Mouse (Mus musculus): Measurements from ENCODE around the gene Pakap. TPM values are rescaled to one million over a fixed set of nuclear protein-coding genes. Genes with fewer than 3 reads are reported as not detected.

Gene Pakap
- polyA plus RNA-seq, 1 experiment from 2014 or later: 25.7 TPM

GRCm38 (mm10) chr4:57682341-57682740, 114.4 kb downstream of the Pakap start:
- 89% methylated on average over 2 of the region's 2 CpGs for WGBS
- no peak overlapping the region for H3K27ac ChIP-seq (ENCODE audit: low read length)
- no peak overlapping the region for H3K9ac ChIP-seq (ENCODE audit: low read length)
- no peak for ATAC-seq (ENCODE audit: insufficient read depth, low FRiP score)
- H3K4me3 ChIP-seq (replicated peaks; ENCODE audit: low read length): no peak overlapping the region
- no peaks in the 10 kb centered on the region for H3K36me3 ChIP-seq (ENCODE audit: control insufficient read depth, insufficient read depth, low read length)
- no peaks in the 10 kb centered on the region for H3K4me1 ChIP-seq (ENCODE audit: control insufficient read depth, insufficient read depth, low read length)
- H3K4me2 ChIP-seq (ENCODE audit: low read depth, low read length): no peak overlapping the region
- no peaks in the 10 kb centered on the region for H3K9me3 ChIP-seq (replicated peaks; ENCODE audit: control insufficient read depth, low read length)
- H3K27me3 ChIP-seq (ENCODE audit: control insufficient read depth, insufficient read depth, low read length): no peaks in the 10 kb centered on the region

- Histone ChIP-seq H3K9me3 (replicated peaks; ENCODE audit: control insufficient read depth, low read length) (no peaks in the 10 kb centered on the region), H3K4me1 (ENCODE audit: control insufficient read depth, insufficient read depth, low read length) (no peaks in the 10 kb centered on the region), H3K4me2 (ENCODE audit: low read depth, low read length) (no peak overlapping the region), H3K36me3 (ENCODE audit: control insufficient read depth, insufficient read depth, low read length) (no peaks in the 10 kb centered on the region), H3K4me3 (replicated peaks; ENCODE audit: low read length) (no peak overlapping the region), H3K9ac (ENCODE audit: low read length) (no peak overlapping the region), H3K27ac (ENCODE audit: low read length) (no peak overlapping the region), H3K27me3 (ENCODE audit: control insufficient read depth, insufficient read depth, low read length) (no peaks in the 10 kb centered on the region)
- WGBS: 85% methylated on average over 11 of the region's 11 CpGs
- no peak for ATAC-seq (ENCODE audit: insufficient read depth, low FRiP score)
Observed at GRCm38 (mm10) chr4:57682944-57683343, 115.0 kb downstream of the Pakap start.

GRCm38 (mm10) chr4:57684676-57685215, 116.8 kb downstream of the Pakap start:
- no peak for ATAC-seq (ENCODE audit: insufficient read depth, low FRiP score)
- no peaks in the 10 kb centered on the region for H3K36me3 ChIP-seq (ENCODE audit: control insufficient read depth, insufficient read depth, low read length)
- 63% methylated on average over 12 of the region's 12 CpGs for WGBS
- no peak overlapping the region for H3K9ac ChIP-seq (ENCODE audit: low read length)
- H3K4me1 ChIP-seq (ENCODE audit: control insufficient read depth, insufficient read depth, low read length): no peaks in the 10 kb centered on the region
- H3K27ac ChIP-seq (ENCODE audit: low read length): no peak overlapping the region
- H3K9me3 ChIP-seq (replicated peaks; ENCODE audit: control insufficient read depth, low read length): no peaks in the 10 kb centered on the region
- H3K4me3 ChIP-seq (replicated peaks; ENCODE audit: low read length): no peak overlapping the region
- no peak overlapping the region for H3K4me2 ChIP-seq (ENCODE audit: low read depth, low read length)
- H3K27me3 ChIP-seq (ENCODE audit: control insufficient read depth, insufficient read depth, low read length): no peaks in the 10 kb centered on the region

GRCm38 (mm10) chr4:57686736-57687135, 118.8 kb downstream of the Pakap start:
- 56% methylated on average over 3 of the region's 3 CpGs for WGBS
- no peak overlapping the region for H3K4me3 ChIP-seq (replicated peaks; ENCODE audit: low read length)
- H3K36me3 ChIP-seq (ENCODE audit: control insufficient read depth, insufficient read depth, low read length): no peaks in the 10 kb centered on the region
- H3K4me2 ChIP-seq (ENCODE audit: low read depth, low read length): no peak overlapping the region
- H3K9ac ChIP-seq (ENCODE audit: low read length): no peak overlapping the region
- no peak overlapping the region for H3K27ac ChIP-seq (ENCODE audit: low read length)
- no peaks in the 10 kb centered on the region for H3K27me3 ChIP-seq (ENCODE audit: control insufficient read depth, insufficient read depth, low read length)
- H3K4me1 ChIP-seq (ENCODE audit: control insufficient read depth, insufficient read depth, low read length): no peaks in the 10 kb centered on the region
- ATAC-seq (ENCODE audit: insufficient read depth, low FRiP score): no peak
- H3K9me3 ChIP-seq (replicated peaks; ENCODE audit: control insufficient read depth, low read length): no peaks in the 10 kb centered on the region

- Histone ChIP-seq H3K27me3 (ENCODE audit: control insufficient read depth, insufficient read depth, low read length) (no peaks in the 10 kb centered on the region), H3K9ac (ENCODE audit: low read length) (no peak overlapping the region), H3K4me2 (ENCODE audit: low read depth, low read length) (no peak overlapping the region), H3K9me3 (replicated peaks; ENCODE audit: control insufficient read depth, low read length) (no peaks in the 10 kb centered on the region), H3K4me3 (replicated peaks; ENCODE audit: low read length) (no peak overlapping the region), H3K4me1 (ENCODE audit: control insufficient read depth, insufficient read depth, low read length) (no peaks in the 10 kb centered on the region), H3K27ac (ENCODE audit: low read length) (no peak overlapping the region), H3K36me3 (ENCODE audit: control insufficient read depth, insufficient read depth, low read length) (no peaks in the 10 kb centered on the region)
- ATAC-seq (ENCODE audit: insufficient read depth, low FRiP score): no peak
- 82% methylated on average over 3 of the region's 3 CpGs for WGBS
Observed at GRCm38 (mm10) chr4:57687583-57687982, 119.6 kb downstream of the Pakap start.

- no peak overlapping the region for H3K4me2 ChIP-seq (ENCODE audit: low read depth, low read length)
- H3K4me3 ChIP-seq (replicated peaks; ENCODE audit: low read length): no peak overlapping the region
- H3K36me3 ChIP-seq (ENCODE audit: control insufficient read depth, insufficient read depth, low read length): no peaks in the 10 kb centered on the region
- H3K27ac ChIP-seq (ENCODE audit: low read length): no peak overlapping the region
- H3K4me1 ChIP-seq (ENCODE audit: control insufficient read depth, insufficient read depth, low read length): no peaks in the 10 kb centered on the region
- no peaks in the 10 kb centered on the region for H3K9me3 ChIP-seq (replicated peaks; ENCODE audit: control insufficient read depth, low read length)
- no peak overlapping the region for H3K9ac ChIP-seq (ENCODE audit: low read length)
- H3K27me3 ChIP-seq (ENCODE audit: control insufficient read depth, insufficient read depth, low read length): no peaks in the 10 kb centered on the region
- WGBS: 73% methylated on average over 9 of the region's 9 CpGs
- no peak for ATAC-seq (ENCODE audit: insufficient read depth, low FRiP score)
Observed at GRCm38 (mm10) chr4:57688131-57688530, 120.2 kb downstream of the Pakap start.

- no peaks in the 10 kb centered on the region for H3K36me3 ChIP-seq (ENCODE audit: control insufficient read depth, insufficient read depth, low read length)
- 67% methylated on average over 6 of the region's 6 CpGs for WGBS
- H3K27me3 ChIP-seq (ENCODE audit: control insufficient read depth, insufficient read depth, low read length): no peaks in the 10 kb centered on the region
- no peaks in the 10 kb centered on the region for H3K9me3 ChIP-seq (replicated peaks; ENCODE audit: control insufficient read depth, low read length)
- H3K4me2 ChIP-seq (ENCODE audit: low read depth, low read length): no peak overlapping the region
- ATAC-seq (ENCODE audit: insufficient read depth, low FRiP score): no peak
- H3K27ac ChIP-seq (ENCODE audit: low read length): no peak overlapping the region
- no peak overlapping the region for H3K9ac ChIP-seq (ENCODE audit: low read length)
- no peak overlapping the region for H3K4me3 ChIP-seq (replicated peaks; ENCODE audit: low read length)
- H3K4me1 ChIP-seq (ENCODE audit: control insufficient read depth, insufficient read depth, low read length): no peaks in the 10 kb centered on the region
Observed at GRCm38 (mm10) chr4:57690001-57690400, 122.0 kb downstream of the Pakap start.

- WGBS: 40% methylated on average over 1 of the region's 1 CpGs
- Histone ChIP-seq H3K4me1 (ENCODE audit: control insufficient read depth, insufficient read depth, low read length) (no peaks in the 10 kb centered on the region), H3K4me3 (replicated peaks; ENCODE audit: low read length) (no peak overlapping the region), H3K36me3 (ENCODE audit: control insufficient read depth, insufficient read depth, low read length) (no peaks in the 10 kb centered on the region), H3K27me3 (ENCODE audit: control insufficient read depth, insufficient read depth, low read length) (no peaks in the 10 kb centered on the region), H3K9me3 (replicated peaks; ENCODE audit: control insufficient read depth, low read length) (no peaks in the 10 kb centered on the region), H3K4me2 (ENCODE audit: low read depth, low read length) (no peak overlapping the region), H3K9ac (ENCODE audit: low read length) (no peak overlapping the region), H3K27ac (ENCODE audit: low read length) (no peak overlapping the region)
- ATAC-seq (ENCODE audit: insufficient read depth, low FRiP score): no peak
Observed at GRCm38 (mm10) chr4:57690805-57691204, 122.8 kb downstream of the Pakap start.

- H3K9ac ChIP-seq (ENCODE audit: low read length): no peak overlapping the region
- no peaks in the 10 kb centered on the region for H3K36me3 ChIP-seq (ENCODE audit: control insufficient read depth, insufficient read depth, low read length)
- ATAC-seq (ENCODE audit: insufficient read depth, low FRiP score): no peak
- no peaks in the 10 kb centered on the region for H3K27me3 ChIP-seq (ENCODE audit: control insufficient read depth, insufficient read depth, low read length)
- no peaks in the 10 kb centered on the region for H3K9me3 ChIP-seq (replicated peaks; ENCODE audit: control insufficient read depth, low read length)
- no peak overlapping the region for H3K4me3 ChIP-seq (replicated peaks; ENCODE audit: low read length)
- WGBS: 77% methylated on average over 5 of the region's 5 CpGs
- no peaks in the 10 kb centered on the region for H3K4me1 ChIP-seq (ENCODE audit: control insufficient read depth, insufficient read depth, low read length)
- H3K27ac ChIP-seq (ENCODE audit: low read length): no peak overlapping the region
- no peak overlapping the region for H3K4me2 ChIP-seq (ENCODE audit: low read depth, low read length)
Observed at GRCm38 (mm10) chr4:57694356-57695136, 126.6 kb downstream of the Pakap start.

Measured in stomach, embryonic 16.5 days (tissue).